8 mouse cellular contexts compared by ENCODE assay signal in the genomic region with DNA sequence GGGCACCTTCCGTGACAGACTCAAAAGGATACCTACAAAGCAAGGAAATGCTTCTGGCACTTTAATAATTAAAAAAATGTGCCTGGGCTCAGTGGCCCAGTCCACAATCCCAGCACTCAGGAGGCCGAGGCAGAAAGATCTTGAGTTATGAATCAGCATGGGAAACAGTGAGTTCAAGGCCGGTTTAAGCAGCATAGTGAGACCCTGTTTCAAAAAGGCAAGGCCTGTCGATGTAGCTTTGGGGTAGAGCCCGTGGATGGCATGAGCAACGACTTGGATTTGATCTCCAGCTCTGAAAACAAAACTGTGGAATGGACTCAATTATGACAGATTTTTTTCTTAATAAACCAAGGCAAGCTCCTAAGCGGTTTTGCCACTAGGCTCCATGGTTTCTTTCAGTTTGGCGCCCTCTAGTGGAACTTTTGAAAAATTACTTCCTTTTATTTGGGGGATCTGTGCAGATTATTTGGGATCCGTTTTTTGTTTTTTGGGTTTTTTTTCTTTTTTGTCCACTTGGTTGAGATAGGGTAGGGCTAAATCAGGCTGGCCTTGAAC. TPM values are rescaled to one million over a fixed set of nuclear protein-coding genes. Genes with fewer than 3 reads are reported as not detected.
A peak's percentile ranks its signal among the peaks of the same experiment; 100 is the strongest.
DNase-seq lines count a peak whose midpoint lies in the region; ATAC-seq and TF ChIP-seq lines count a peak whose summit lies in the region.

No protein-coding gene starts in this region.

- peak; percentile 15 for DNase-seq in adrenal gland, postnatal 10 days
- DNase-seq in adrenal gland, postnatal 25 days = no peak
- DNase-seq in left cerebral cortex, postnatal 25 days (ENCODE audit: low spot score in 2 of 2) = peak; percentile 12 to 39
- no peak for DNase-seq in left cerebral cortex, postnatal 36 days (ENCODE audit: low spot score in 2 of 2)
- peak; percentile 91 for DNase-seq in brain, embryonic 14.5 days (ENCODE audit: low read depth)
- peak; percentile 87 for DNase-seq in forebrain, postnatal 0 days
- peak; percentile 87 for DNase-seq in midbrain, postnatal 0 days (ENCODE audit: low spot score)
- no peak for DNase-seq in spleen, postnatal 14 days (ENCODE audit: low spot score in 2 of 2)

- no peaks in the 10 kb centered on the region for H3K27me3 ChIP-seq in forebrain, postnatal 0 days (ENCODE audit: insufficient read depth, low read length)
- no peaks in the 10 kb centered on the region for H3K27me3 ChIP-seq in midbrain, postnatal 0 days (ENCODE audit: insufficient read depth, low read length)

- WGBS in forebrain, postnatal 0 days = 21% methylated on average over 9 of the region's 9 CpGs
- 28% methylated on average over 9 of the region's 9 CpGs for WGBS in midbrain, postnatal 0 days

- ATAC-seq in forebrain, postnatal 0 days = no peak; the same call in 1 of the 2 replicates
- no peak for ATAC-seq in midbrain, postnatal 0 days (ENCODE audit: low FRiP score)

- no peak overlapping the region for H3K27ac ChIP-seq in forebrain, postnatal 0 days (ENCODE audit: low read depth, low read length)
- no peak overlapping the region for H3K27ac ChIP-seq in midbrain, postnatal 0 days (ENCODE audit: low read depth, low read length)

- no peaks in the 10 kb centered on the region for H3K36me3 ChIP-seq in forebrain, postnatal 0 days (ENCODE audit: insufficient read depth)
- H3K36me3 ChIP-seq in midbrain, postnatal 0 days (ENCODE audit: insufficient read depth, low read length) = no peaks in the 10 kb centered on the region

- H3K4me3 ChIP-seq in forebrain, postnatal 0 days (ENCODE audit: low read depth, low read length) = no peak overlapping the region
- no peak overlapping the region for H3K4me3 ChIP-seq in midbrain, postnatal 0 days (ENCODE audit: low read depth, low read length)

- intact Hi-C loops in left cerebral cortex, postnatal 25 days (cut with DNase I) = loop anchor here (2.0 to 5.0 kb wide), 5 partner anchors 112 to 411 kb away; a partner anchor contains a TSS
- intact Hi-C loops in left cerebral cortex, postnatal 36 days (cut with DNase I) = loop anchor here (5.0 kb wide), 3 partner anchors 151 to 291 kb away; no protein-coding TSS in a partner anchor

- peak; percentile 64; the same call in 1 of the 2 replicates for TF ChIP-seq CTCF in brain, embryonic 14.5 days (IDR thresholded peaks at IDR 0.05; ENCODE audit: borderline replicate concordance, extremely low read depth, insufficient read depth, insufficient read length)
- TF ChIP-seq CTCF in forebrain, postnatal 0 days (IDR thresholded peaks at IDR 0.05; ENCODE audit: low read depth) = peak; percentile 77
- peak; percentile 86 for TF ChIP-seq CTCF in midbrain, postnatal 0 days (IDR thresholded peaks at IDR 0.05)

- no peak overlapping the region for H3K4me2 ChIP-seq in forebrain, postnatal 0 days (ENCODE audit: low read depth)
- H3K4me2 ChIP-seq in midbrain, postnatal 0 days (ENCODE audit: low read depth, low read length, poor library complexity, severe bottlenecking) = no peak overlapping the region

- H3K4me1 ChIP-seq in forebrain, postnatal 0 days (ENCODE audit: insufficient read depth) = no peaks in the 10 kb centered on the region
- H3K4me1 ChIP-seq in midbrain, postnatal 0 days (ENCODE audit: insufficient read depth, low read length) = no peaks in the 10 kb centered on the region

- H3K9ac ChIP-seq in forebrain, postnatal 0 days = no peak overlapping the region
- no peak overlapping the region for H3K9ac ChIP-seq in midbrain, postnatal 0 days (replicated peaks; ENCODE audit: low read length, poor library complexity, severe bottlenecking)

- no peak for TF ChIP-seq POLR2A in brain, embryonic 14.5 days (IDR thresholded peaks at IDR 0.05; ENCODE audit: borderline replicate concordance, extremely low read depth, insufficient read depth, insufficient read length, poor library complexity, severe bottlenecking)

- H3K9me3 ChIP-seq in forebrain, postnatal 0 days (ENCODE audit: low read length) = no peaks in the 10 kb centered on the region
- no peaks in the 10 kb centered on the region for H3K9me3 ChIP-seq in midbrain, postnatal 0 days (ENCODE audit: low read length)

RNA-seq across cellular contexts. Expression of a gene that starts 7.4 kb away (rescaled TPM):
- 1 to 10 TPM; 3.1 to 4.9 TPM for total RNA-seq in adrenal gland, postnatal 10 days (2021)
- total RNA-seq in adrenal gland, postnatal 25 days (2021) = 1.6 and 2.7 TPM in 2 replicates
- total RNA-seq in left cerebral cortex, postnatal 25 days (2021) = under 1 TPM; 0.09 to 0.25 TPM
- total RNA-seq in left cerebral cortex, postnatal 36 days (2021) = under 1 TPM; 0.07 to 0.20 TPM
- 2.0 and 3.3 TPM in 2 replicates for polyA plus RNA-seq in brain, embryonic 14.5 days (2012; rRNA removed)
- 1.1 and 1.3 TPM in 2 replicates for total RNA-seq in forebrain, postnatal 0 days (2014; rRNA removed)
- 0.42 and 0.56 TPM in 2 replicates for polyA plus RNA-seq in forebrain, postnatal 0 days (2015; fragmentation: Nextera tagmentation; extraction: Ambion mirVana)
- total RNA-seq in midbrain, postnatal 0 days (2014; rRNA removed) = 0.71 and 1.0 TPM in 2 replicates
- polyA plus RNA-seq in midbrain, postnatal 0 days (2015; fragmentation: Nextera tagmentation; extraction: Ambion mirVana) = 0.28 and 0.72 TPM in 2 replicates

RNA-seq across cellular contexts. Expression of a gene that starts 43.7 kb away (rescaled TPM):
- total RNA-seq in adrenal gland, postnatal 10 days (2021) = 10 to 100 TPM; 16.6 to 17.5 TPM
- 10.4 and 15.7 TPM in 2 replicates for total RNA-seq in adrenal gland, postnatal 25 days (2021)
- 1 to 10 TPM; 8.5 to 9.1 TPM for total RNA-seq in left cerebral cortex, postnatal 25 days (2021)
- 10 to 100 TPM in 1 of 2 experiments, 1 to 10 TPM in 1; 9.5 to 11.5 TPM for total RNA-seq in left cerebral cortex, postnatal 36 days (2021)
- 9.1 and 11.0 TPM in 2 replicates for polyA plus RNA-seq in brain, embryonic 14.5 days (2012; rRNA removed)
- 16.2 and 18.8 TPM in 2 replicates for total RNA-seq in forebrain, postnatal 0 days (2014; rRNA removed)
- 14.6 and 17.8 TPM in 2 replicates for polyA plus RNA-seq in forebrain, postnatal 0 days (2015; fragmentation: Nextera tagmentation; extraction: Ambion mirVana)
- total RNA-seq in midbrain, postnatal 0 days (2014; rRNA removed) = 12.4 and 17.5 TPM in 2 replicates
- 15.3 and 17.0 TPM in 2 replicates for polyA plus RNA-seq in midbrain, postnatal 0 days (2015; fragmentation: Nextera tagmentation; extraction: Ambion mirVana)

Comparison
In these comparisons a context has a peak if more than half of its experiments do, and no peak if none do; other contexts are left out.
1. DNase-seq: peak in adrenal gland, postnatal 10 days (single experiment), left cerebral cortex, postnatal 25 days (2 of 2), brain, embryonic 14.5 days (single experiment), forebrain, postnatal 0 days (single experiment) and midbrain, postnatal 0 days (single experiment); none in adrenal gland, postnatal 25 days (single experiment), left cerebral cortex, postnatal 36 days (0 of 2) and spleen, postnatal 14 days (0 of 2).
2. Peak in every context shown above with its lines, with median percentiles within 50 percentile points of each other: CTCF ChIP-seq.